Mouse (Mus musculus) adrenal gland, adult 8-10 months (tissue): Measurements from ENCODE around the gene Dock2. TPM values are rescaled to one million over a fixed set of nuclear protein-coding genes. Genes with fewer than 3 reads are reported as not detected.
A peak's percentile ranks its signal among the peaks of the same experiment; 100 is the strongest.

Source experiments
- DNase-seq: peaks from one replicate; pipeline ENCODE4 v3.0.0; 2022
- total RNA-seq, 4 experiments: library from RNA; stranded (reverse); gene quantifications; 2 replicates each; pipeline ENCODE4 v1.2.4; 2022

Dock2 gene
- total RNA-seq, 4 experiments from 2014 or later, result 2.8 to 6.6 (median 4.8) TPM

- no peak for DNase-seq
These were observed 362.6 kb downstream of the Dock2 start for GRCm38 (mm10) chr11:34421061-34421460.

- DNase-seq, result no peak
These were observed 367.1 kb downstream of the Dock2 start for GRCm38 (mm10) chr11:34416619-34416979.

- no peak for DNase-seq
These were observed 367.6 kb downstream of the Dock2 start for GRCm38 (mm10) chr11:34415884-34416618.

GRCm38 (mm10) chr11:34406850-34407249, 376.8 kb downstream of the Dock2 start:
- no peak for DNase-seq

GRCm38 (mm10) chr11:34406309-34406708, 377.4 kb downstream of the Dock2 start:
- no peak for DNase-seq

GRCm38 (mm10) chr11:34405311-34405710, 378.4 kb downstream of the Dock2 start:
- no peak for DNase-seq

DNA sequence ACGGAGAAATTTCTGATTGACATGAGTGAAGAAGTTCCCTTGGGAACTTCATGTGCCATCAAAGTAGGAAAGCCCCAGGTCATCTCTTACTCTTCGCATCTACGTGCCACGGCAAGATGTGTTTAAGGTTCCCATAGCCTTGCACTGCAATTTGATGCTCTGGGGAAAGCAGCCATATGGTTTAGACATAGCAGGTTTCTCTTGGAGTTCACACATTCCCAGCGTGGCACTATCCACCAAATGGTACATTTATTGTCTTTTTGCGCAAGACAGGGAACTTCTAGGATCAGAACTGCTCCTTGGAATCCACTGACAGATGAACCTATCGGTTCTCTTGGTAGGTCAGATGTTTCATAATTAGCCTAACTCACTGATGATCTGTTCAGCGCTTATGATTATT, 382.3 kb downstream of the Dock2 start:
- DNase-seq, result no peak

DNA sequence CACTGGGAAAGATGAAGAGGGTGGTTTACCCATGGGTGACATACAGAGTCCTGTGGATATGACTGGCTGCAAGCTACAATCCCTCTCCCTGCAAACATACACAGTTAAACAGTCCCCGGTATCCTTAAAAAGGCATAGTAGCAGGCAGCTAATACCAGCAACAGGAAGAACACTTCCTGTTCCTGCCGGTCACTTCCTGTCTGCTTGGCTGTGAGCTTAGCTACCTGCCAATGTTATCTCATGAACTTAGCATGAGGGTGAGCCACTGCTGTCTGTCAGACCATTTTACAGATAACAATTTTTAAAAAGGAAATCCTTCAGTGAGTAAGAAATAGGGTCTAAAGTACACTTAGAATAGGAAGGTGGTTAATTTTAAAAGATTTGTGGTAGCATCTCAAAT, 385.1 kb downstream of the Dock2 start:
- DNase-seq, result no peak

DNA sequence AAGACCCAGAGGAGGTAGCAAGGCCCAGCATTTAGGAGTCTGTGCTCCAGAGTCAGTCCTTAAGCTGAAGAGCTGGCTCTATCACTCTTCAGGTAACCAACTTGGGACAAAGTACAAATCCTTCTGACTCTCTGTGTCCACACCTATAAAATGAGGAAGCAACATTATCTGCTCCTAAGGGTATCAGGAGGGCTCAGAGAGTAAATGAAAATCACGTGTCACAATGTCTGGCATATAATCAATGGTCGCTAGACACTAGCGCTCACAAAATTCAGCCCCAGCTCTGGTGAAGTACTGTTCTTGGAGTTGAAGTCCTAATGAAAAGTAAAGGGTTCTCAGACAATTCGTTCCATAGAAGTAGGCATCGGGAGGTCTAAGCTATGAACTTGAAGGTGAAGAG, 386.0 kb downstream of the Dock2 start:
- DNase-seq, result no peak

GRCm38 (mm10) chr11:34395802-34396201, 387.9 kb downstream of the Dock2 start:
- no peak for DNase-seq

DNA sequence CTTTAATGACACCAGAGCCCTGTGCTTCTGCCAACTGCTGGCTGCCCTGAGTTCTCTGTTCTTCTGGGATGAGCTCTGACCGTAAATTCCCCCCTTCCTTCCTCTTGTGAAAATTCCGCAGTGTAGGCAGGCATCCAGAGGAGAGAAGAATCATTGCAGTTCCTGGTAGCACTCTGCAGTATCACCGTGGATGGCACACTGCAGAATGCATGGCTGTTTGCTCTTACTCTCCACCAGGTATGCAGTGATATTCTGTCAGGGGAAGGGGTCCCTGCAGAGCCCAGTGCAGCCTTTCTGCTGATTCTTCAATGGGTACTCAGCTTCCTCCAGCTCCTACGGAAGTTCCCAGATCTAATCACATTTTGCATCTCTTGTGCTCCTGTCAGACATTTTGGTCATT, 391.6 kb downstream of the Dock2 start:
- no peak for DNase-seq

GRCm38 (mm10) chr11:34389261-34390116, 394.2 kb downstream of the Dock2 start:
- DNase-seq, result no peak

DNA sequence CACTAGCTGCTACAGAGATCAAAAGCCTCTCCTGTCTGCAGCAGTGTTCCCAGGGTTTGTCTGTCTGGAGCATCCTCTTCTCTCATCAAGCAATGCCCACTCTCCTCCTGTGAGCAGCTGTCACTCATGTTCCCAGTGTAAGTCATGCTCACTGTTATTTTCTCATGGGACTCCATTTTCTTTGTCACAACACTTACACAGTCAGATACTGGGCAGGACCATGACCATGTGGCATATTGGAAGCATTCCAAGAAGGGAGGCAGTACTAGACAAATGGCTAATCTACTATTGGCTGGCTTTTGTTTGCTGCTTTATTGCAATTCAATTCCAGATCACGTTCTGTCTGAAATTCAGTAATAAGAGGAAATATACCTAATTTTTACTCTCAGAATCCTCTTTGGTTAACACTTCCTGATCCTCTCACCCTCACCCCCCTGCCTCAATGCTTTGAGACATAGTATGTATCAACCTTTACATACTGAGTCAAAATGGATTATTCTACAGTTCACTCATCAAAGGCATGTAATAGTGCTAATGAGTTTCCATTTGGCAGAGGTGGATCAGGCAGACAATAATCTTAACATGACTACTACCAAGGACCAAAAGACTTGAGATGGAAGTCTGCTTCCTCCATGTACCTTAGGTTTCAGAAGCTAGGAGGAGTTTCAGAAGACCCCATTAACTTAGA, 398.5 kb downstream of the Dock2 start:
- DNase-seq, result no peak

- DNase-seq, result no peak
These were observed 399.5 kb downstream of the Dock2 start for GRCm38 (mm10) chr11:34384178-34384577.

GRCm38 (mm10) chr11:34383501-34383900, 400.2 kb downstream of the Dock2 start:
- DNase-seq, result no peak

- DNase-seq, result no peak
These were observed 406.0 kb downstream of the Dock2 start for GRCm38 (mm10) chr11:34377649-34378048.

DNA sequence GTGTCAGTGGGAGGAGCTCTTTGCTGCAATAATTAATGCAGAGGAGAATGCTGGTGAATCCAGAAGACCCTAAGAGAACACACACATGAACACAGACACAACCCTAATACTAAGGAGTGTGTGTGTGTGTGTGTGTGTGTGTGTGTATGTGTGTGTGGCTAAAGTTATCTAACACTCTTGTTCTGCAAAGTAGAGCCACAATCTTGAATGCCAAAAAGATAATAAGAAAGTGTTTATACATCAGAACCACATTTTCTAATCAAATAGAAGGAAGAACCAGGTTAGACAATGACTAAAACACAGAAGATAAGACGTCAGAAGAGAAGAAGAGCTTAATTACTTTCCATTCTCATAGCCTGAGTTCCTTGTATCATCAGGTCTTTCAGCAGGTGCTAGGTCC, 408.1 kb downstream of the Dock2 start:
- no peak for DNase-seq

DNA sequence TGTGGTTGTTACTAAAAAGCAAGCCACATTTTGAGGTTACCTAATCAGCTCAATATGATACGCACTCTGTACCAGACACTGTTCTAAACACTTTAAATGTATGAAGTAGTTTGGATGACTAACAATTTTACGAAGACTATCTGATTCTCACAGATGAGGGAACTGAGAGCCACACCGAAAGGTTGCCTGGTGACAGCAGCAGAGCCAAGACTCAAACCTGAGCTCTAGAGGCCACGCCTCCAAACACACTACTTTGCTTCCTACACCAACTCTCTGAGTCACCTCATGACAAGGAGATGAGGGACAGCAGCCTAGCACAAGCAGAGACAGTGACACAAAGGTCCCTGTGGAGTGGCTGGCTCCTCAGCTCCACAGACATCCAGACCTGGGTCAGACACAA, 411.5 kb downstream of the Dock2 start:
- no peak for DNase-seq

- no peak for DNase-seq
These were observed 427.6 kb downstream of the Dock2 start for GRCm38 (mm10) chr11:34356109-34356508.

- no peak for DNase-seq
These were observed 428.3 kb downstream of the Dock2 start for GRCm38 (mm10) chr11:34355406-34355805.

DNA sequence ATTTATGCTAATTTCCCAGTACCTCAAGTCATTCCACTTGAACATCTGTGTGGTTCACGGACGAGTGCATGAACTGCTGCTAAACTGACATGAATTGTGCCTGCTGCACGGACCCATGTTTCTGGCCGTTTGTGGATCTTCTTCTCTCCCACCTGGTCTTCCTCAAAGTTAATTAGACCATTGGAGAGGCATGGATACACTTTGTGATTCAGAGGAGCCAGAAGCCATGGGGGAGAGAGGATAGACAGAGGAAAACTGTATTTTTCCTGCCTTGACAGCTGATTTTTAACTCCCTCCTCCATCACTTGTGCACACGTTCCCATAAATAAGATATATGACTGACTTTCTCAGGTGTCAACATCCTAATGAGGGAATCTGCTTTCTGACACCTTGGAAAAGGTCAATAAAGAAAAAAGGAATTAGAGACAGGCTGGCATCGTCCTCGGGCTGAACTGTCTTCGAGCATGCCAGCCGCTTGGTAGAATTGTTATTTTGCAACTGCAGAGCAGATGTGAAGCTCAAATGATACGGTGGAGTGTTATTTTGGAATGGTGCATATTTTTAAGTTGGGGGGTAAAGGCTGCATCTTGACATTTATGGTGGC, 434.1 kb downstream of the Dock2 start:
- no peak for DNase-seq

- peak; percentile 29 for DNase-seq
These were observed 435.3 kb downstream of the Dock2 start for GRCm38 (mm10) chr11:34348287-34348918.
